Mouse (Mus musculus) liver, adult (tissue): Measurements from ENCODE around the gene Olfr667.

Experiments used
- GATA4 ChIP-seq: IDR thresholded peaks from 2 replicates; pipeline ENCODE4 v1.6.1; 2014; ENCODE audit warnings: mild to moderate bottlenecking, low read length; ENCODE audit not compliant: insufficient replicate concordance

The Olfr667 gene

DNA sequence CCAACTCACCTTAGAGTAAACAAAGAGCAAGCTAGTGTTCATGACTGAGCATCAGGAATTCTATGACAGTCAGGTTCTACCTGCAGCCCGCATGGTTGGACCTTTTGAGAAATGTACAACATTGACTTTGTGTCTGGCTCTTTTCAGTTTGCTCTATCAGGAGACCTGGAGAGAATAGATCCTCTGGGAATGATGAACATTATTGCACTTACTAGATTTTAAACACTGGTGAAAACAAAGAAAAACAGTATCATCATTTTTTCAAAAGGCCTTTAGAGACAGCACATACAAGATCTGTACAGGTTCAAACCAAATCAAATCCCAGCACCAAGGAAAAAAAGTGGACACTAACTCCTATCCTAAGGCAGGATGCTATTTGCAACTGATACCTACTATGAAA, at the start of gene Olfr667:
Gene Olfr667 (minus strand): TSS at position 101 of the 400 bp plus-strand sequence.
- no peak for TF ChIP-seq GATA4

DNA sequence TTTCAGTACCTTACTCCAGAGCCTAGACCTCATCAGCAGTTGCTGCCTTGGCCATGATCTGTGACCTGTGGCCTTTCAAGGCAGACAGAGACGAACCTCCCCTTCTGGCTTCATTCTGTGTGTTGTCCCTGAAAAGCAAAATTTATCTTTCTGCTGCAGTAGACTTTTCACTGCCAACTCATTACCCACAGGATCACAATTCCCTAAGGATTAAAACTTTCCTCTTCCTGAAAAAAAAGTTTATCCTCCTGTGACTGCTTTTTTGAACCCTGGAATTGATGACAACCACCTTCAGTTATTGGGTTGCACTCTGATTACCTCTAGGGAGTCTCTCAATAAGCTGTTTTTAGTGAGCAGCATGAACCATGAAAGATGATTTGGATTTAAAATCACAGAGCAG, 41.2 kb upstream of the Olfr667 start, which contains the start of gene Olfr670:
Gene Olfr670 (minus strand): TSS at position 101 of the 400 bp plus-strand sequence.
- no peak for TF ChIP-seq GATA4

DNA sequence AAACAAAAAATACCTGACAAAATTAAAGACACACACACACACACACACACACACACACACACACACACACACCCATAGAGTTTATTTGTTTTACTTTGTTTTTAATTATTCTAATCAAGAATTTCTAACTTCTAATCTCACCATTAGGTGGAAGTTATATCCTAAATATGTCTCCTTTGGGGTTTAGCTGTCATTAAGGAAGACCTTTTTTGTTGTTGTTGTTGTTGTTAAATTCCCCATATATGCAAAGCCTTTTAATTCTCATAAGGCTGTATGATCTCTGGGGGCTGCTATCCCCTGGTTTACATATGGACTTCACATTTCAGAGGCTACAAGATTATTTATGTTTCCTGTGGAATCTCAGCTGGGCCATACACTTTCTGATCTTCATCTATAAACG, 12.7 kb upstream of the Olfr667 start, which contains the start of gene Olfr669:
Gene Olfr669 (plus strand): TSS at position 301 of the 400 bp plus-strand sequence.
- TF ChIP-seq GATA4, result no peak

DNA sequence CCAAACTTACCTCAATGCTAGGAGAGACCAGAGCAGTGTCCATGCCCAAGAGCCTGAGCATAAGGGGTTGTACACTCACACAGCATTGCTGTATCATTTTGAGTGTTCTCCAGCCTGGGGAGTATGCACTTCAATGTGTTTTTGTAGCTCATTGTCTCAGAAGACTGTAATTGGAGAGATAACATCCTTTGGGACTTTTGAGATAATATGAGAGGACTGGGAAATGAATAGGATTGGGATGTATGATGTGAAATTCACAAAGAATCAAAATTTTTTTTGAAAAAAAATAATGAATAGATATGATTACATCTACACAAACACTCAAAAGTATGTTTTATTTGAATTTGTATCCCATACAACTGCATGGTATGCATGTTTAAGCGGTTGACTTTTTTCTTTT, 6.7 kb upstream of the Olfr667 start, which contains the start of gene Olfr668:
Gene Olfr668 (minus strand): TSS at position 101 of the 400 bp plus-strand sequence.
- TF ChIP-seq GATA4, result no peak

DNA sequence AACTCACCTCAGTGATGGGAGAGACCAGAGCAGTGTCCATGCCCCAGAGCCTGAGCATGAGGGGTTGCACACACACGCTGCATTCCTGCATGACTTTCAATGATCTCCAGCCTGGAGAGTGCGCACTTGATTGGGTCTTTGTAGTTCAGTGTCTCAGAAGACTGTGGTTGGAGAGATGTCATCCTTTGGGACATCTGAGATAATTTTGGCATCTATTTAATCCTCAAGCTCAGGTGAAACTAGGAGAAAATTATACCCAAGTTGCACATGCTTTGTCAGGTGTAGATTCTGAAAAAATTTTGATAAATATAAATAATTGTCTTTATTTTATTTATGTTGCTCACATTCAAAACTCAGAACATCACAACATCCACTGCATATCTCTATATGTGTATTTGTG, 25.4 kb downstream of the Olfr667 start, which contains the start of gene Olfr666:
Gene Olfr666 (minus strand): TSS at position 101 of the 400 bp plus-strand sequence.
- TF ChIP-seq GATA4, result no peak

DNA sequence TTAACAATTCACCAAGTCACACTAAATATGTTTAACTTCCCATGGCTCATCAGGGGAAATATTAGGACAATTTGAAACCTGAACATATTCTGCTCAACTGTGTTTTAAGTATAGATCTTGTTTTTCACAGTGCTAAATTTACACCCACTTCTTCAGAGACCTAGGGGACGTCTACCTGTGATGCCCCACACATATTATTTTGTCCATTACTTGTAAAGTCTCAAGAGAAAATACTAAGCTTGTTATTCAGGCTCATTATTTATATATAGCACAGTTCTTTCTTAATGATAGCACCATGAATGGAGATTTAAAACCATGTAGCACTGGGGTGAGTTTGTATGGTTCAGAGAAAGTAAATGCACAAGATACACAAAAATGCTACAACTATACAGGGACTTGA, 43.6 kb downstream of the Olfr667 start, which contains the start of gene Olfr665:
Gene Olfr665 (plus strand): TSS at position 301 of the 400 bp plus-strand sequence.
- TF ChIP-seq GATA4, result no peak
